Mouse (Mus musculus) CD4-positive naive resting alpha-beta T cell, adult 76 days (primary cell): ENCODE measurements around the gene Slco1a4. TPM values are rescaled to one million over a fixed set of nuclear protein-coding genes. Genes with fewer than 3 reads are reported as not detected.

Source experiments
- total RNA-seq: library from RNA; stranded (reverse); gene quantifications from one replicate; pipeline ENCODE4 v1.2.4, GENCODE M21; 2023

The Slco1a4 gene
- total RNA-seq = not detected

DNA sequence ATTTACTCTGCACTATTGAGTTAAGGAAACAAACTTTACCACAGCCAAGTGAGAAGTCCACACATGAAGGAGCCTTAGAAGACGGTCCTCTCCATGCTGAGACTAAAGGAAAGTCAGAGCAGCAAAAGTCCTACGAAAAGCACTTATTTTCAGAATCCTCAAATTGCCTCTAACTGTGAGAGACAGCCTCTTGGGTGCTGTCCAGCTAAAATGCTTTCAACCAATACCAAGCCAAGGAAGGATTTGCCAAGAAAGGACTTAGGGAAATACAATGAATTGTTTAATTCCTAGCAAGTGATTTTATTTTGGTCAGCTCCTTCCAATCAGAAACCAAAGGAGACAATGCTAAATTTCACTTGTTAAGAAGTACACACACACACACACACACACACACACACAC lies at the start of gene Slco1a4:
Gene Slco1a4, minus strand, starts transcription at position 115 of the 400 bp plus-strand sequence.

DNA sequence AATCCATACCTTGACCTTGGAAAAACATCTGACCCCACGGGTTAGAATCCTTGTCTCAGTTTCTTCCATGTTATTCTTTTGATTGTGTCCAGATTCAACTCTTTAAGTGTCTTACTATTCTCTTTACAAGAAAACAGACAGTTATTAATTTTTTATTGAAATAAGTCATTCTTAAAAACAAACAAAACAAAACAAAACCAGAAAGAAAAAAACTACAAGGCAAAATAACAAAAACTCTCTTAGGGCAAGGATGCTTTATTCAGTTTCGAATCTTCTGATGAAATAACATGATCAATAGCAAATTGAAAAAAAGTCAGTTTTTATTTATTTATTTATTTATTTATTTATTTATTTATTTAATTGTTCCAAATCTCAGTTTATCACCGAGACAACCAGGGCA lies 82.3 kb downstream of the Slco1a4 start, which contains the start of gene Gm5724:
Gene Gm5724, minus strand, starts transcription at position 101 of the 400 bp plus-strand sequence.

Other genes with a start within 250 kb of the Slco1a4 start
- gene Slco1b2, start 226.7 kb downstream of the Slco1a4 start, total RNA-seq = not detected
- gene Gm5724, start 82.4 kb downstream of the Slco1a4 start, total RNA-seq = not detected
- gene Slco1a1, start 90.8 kb upstream of the Slco1a4 start, total RNA-seq = not detected
- gene Gm6614, start 155.2 kb upstream of the Slco1a4 start, total RNA-seq = not detected